Mouse (Mus musculus): ENCODE measurements around the gene Tfpi.

Tfpi gene

GRCm38 (mm10) chr2:84474651-84475050, 1.9 kb downstream of the Tfpi start:
- DNase-seq (ENCODE audit: low read depth, low spot score) = no peak

GRCm38 (mm10) chr2:84473941-84474530, 2.5 kb downstream of the Tfpi start:
- no peak for DNase-seq (ENCODE audit: low read depth, low spot score)

- no peak for DNase-seq (ENCODE audit: low read depth, low spot score)
Observed at GRCm38 (mm10) chr2:84467391-84467790, 9.2 kb downstream of the Tfpi start.

- no peak for DNase-seq (ENCODE audit: low read depth, low spot score)
Observed at GRCm38 (mm10) chr2:84464956-84465355, 11.6 kb downstream of the Tfpi start.

- no peak for DNase-seq (ENCODE audit: low read depth, low spot score)
Observed at GRCm38 (mm10) chr2:84462411-84462810, 14.2 kb downstream of the Tfpi start.

- DNase-seq (ENCODE audit: low read depth, low spot score) = no peak
Observed at GRCm38 (mm10) chr2:84459651-84460177, 16.9 kb downstream of the Tfpi start.

- no peak for DNase-seq (ENCODE audit: low read depth, low spot score)
Observed at GRCm38 (mm10) chr2:84457221-84457620, 19.4 kb downstream of the Tfpi start.

- peak; percentile 60 for DNase-seq (ENCODE audit: low read depth, low spot score)
Observed at GRCm38 (mm10) chr2:84455236-84455799, 21.3 kb downstream of the Tfpi start.

- no peak for DNase-seq (ENCODE audit: low read depth, low spot score)
Observed at GRCm38 (mm10) chr2:84454551-84455235, 21.9 kb downstream of the Tfpi start.

GRCm38 (mm10) chr2:84454051-84454450, 22.5 kb downstream of the Tfpi start:
- peak; percentile 16 for DNase-seq (ENCODE audit: low read depth, low spot score)

GRCm38 (mm10) chr2:84445499-84445898, 31.1 kb downstream of the Tfpi start:
- DNase-seq (ENCODE audit: low read depth, low spot score) = no peak

GRCm38 (mm10) chr2:84441940-84442339, 34.6 kb downstream of the Tfpi start:
- no peak for DNase-seq (ENCODE audit: low read depth, low spot score)

- peak; percentile 43 for DNase-seq (ENCODE audit: low read depth, low spot score)
Observed at GRCm38 (mm10) chr2:84429724-84430123, 46.9 kb downstream of the Tfpi start.

GRCm38 (mm10) chr2:84428836-84429235, 47.7 kb downstream of the Tfpi start:
- no peak for DNase-seq (ENCODE audit: low read depth, low spot score)

- no peak for DNase-seq (ENCODE audit: low read depth, low spot score)
Observed at GRCm38 (mm10) chr2:84426531-84426930, 50.0 kb downstream of the Tfpi start.

GRCm38 (mm10) chr2:84425138-84425537, 51.4 kb downstream of the Tfpi start, which contains the start of gene Calcrl:
TSS of gene Calcrl (minus strand) at chr2:84425411.
- no peak for DNase-seq (ENCODE audit: low read depth, low spot score)

- no peak for DNase-seq (ENCODE audit: low read depth, low spot score)
Observed at GRCm38 (mm10) chr2:84416501-84416900, 60.1 kb downstream of the Tfpi start.

- DNase-seq (ENCODE audit: low read depth, low spot score) = no peak
Observed at GRCm38 (mm10) chr2:84409796-84410592, 66.6 kb downstream of the Tfpi start.

- DNase-seq (ENCODE audit: low read depth, low spot score) = no peak
Observed at GRCm38 (mm10) chr2:84404834-84405233, 71.7 kb downstream of the Tfpi start.

- DNase-seq (ENCODE audit: low read depth, low spot score) = no peak
Observed at GRCm38 (mm10) chr2:84402713-84403112, 73.9 kb downstream of the Tfpi start.

GRCm38 (mm10) chr2:84396557-84396956, 80.0 kb downstream of the Tfpi start:
- DNase-seq (ENCODE audit: low read depth, low spot score) = no peak

- DNase-seq (ENCODE audit: low read depth, low spot score) = no peak
Observed at GRCm38 (mm10) chr2:84393236-84393635, 83.3 kb downstream of the Tfpi start.

Measured in brain, embryonic 18.5 days (tissue).